Mouse (Mus musculus) liver, adult 2 months (tissue): ENCODE data around the gene Gpr162.

ENCODE experiments used
- CTCF ChIP-seq: fragments of 200-500 bp; IDR thresholded peaks from 2 replicates; pipeline ENCODE4 v1.5.1; 2011; ENCODE audit warnings: low read depth, low read length, control low read depth
- POLR2A ChIP-seq: fragments of 200-500 bp; IDR thresholded peaks from 2 replicates; pipeline ENCODE4 v1.6.1; 2011; ENCODE audit warnings: low read length, control low read depth; ENCODE audit not compliant: insufficient read depth; ENCODE audit errors: extremely low read depth

DNA sequence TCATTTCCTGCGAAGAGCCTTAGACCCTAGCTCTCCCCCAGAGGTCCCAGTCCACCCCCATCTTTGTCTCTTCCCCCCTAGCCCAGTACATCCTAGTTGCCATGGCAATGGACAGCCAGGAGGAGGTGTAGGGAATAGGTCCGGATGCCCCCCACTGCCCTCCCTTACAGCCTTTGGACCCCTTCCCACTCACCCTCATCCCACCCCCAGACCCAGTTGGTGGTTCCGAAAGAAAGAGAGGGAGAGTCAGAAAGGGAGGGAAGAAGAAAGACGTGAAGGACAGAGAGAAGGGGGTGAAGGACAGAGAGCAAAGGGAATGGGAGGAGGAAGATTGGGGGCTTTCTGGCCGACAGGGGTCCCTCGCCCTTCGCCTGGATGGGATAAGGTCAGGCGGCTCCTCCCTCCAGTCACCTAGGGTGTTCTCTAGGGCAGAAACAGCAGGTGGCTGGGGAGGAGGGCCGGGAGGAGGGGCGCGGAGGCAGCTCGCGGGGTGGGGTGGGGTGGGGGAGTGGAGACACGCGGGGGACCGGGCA lies 592 bp downstream of the Gpr162 start:
- TF ChIP-seq CTCF, result no peak
- no peak for TF ChIP-seq POLR2A
